ENCODE assay signal across 8 mouse cellular contexts in the genomic region with DNA sequence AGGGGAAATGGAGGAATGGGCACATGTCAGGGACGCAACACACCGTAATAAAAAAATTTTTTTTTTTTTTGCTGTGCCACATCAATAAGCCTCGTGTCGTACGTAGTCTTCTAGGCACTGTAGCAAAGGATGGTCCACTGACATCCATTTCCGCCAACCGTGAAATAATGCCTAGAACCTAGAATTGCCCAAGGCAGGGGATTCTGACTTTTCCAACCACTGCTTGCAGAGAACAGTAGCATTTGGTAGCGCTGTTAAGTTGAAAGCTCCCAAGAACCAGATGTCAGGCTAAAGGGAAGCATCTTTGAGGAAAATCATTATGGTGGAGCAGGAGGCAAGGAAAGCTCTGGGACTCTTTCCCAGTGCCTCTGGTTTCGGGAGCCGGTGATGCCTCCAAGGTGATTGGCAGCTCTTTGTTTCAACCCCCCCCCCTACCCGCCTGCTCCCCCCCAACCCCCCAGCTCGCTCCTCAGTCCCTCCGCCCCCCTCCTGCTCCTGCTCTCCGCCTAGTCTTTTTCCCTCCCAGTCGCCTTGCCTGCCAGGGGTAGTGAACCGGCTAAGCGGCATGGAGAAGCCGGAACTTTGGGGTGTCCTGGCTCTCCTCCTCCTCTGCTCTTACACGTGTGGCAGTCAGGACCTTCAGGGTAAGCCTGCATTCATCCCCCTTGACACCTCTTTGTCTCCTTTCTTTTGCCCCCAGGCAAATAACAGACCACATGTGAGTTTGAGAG. TPM values are rescaled to one million over a fixed set of nuclear protein-coding genes. Genes with fewer than 3 reads are reported as not detected.
DNase-seq lines count a peak whose midpoint lies in the region; ATAC-seq and TF ChIP-seq lines count a peak whose summit lies in the region.

A gene (plus strand): TSS at position 500 of the 731 bp plus-strand sequence.

- peaks cover 9% of the 10 kb centered on the region for H3K4me1 ChIP-seq in lung, adult 2 months (ENCODE audit: control insufficient read depth, insufficient read depth, low read length)
- H3K4me1 ChIP-seq in heart, embryonic 12.5 days (replicated peaks) = peaks cover 37% of the 10 kb centered on the region
- H3K4me1 ChIP-seq in midbrain, embryonic 15.5 days = peaks cover 42% of the 10 kb centered on the region

- peak; percentile 48 for DNase-seq in lung, adult 2 months
- no peak for DNase-seq in lung, postnatal 14 days
- peak; percentile 88 for DNase-seq in brain, embryonic 14.5 days (ENCODE audit: low read depth)
- no peak for DNase-seq in layer of hippocampus, postnatal 36 days
- no peak for DNase-seq in cerebellum, postnatal 4 days (ENCODE audit: low spot score in 2 of 2)
- no peak for DNase-seq in cerebellum, adult 9-11 months

- H3K4me2 ChIP-seq in heart, embryonic 12.5 days = peak within 1 kb of the TSS; percentile 78
- peak within 1 kb of the TSS; percentile 88 for H3K4me2 ChIP-seq in midbrain, embryonic 15.5 days

- H3K36me3 ChIP-seq in heart, embryonic 12.5 days = peaks cover 16% of the 10 kb centered on the region
- H3K36me3 ChIP-seq in midbrain, embryonic 15.5 days (replicated peaks) = peaks cover under 1% of the 10 kb centered on the region; the same call in 1 of the 2 replicates

- H3K27ac ChIP-seq in heart, embryonic 12.5 days (ENCODE audit: poor library complexity, severe bottlenecking) = peak within 1 kb of the TSS; percentile 99
- peak within 1 kb of the TSS; percentile 98 for H3K27ac ChIP-seq in midbrain, embryonic 15.5 days

- H3K9ac ChIP-seq in heart, embryonic 12.5 days = peak within 1 kb of the TSS; percentile 88
- peak within 1 kb of the TSS; percentile 75 for H3K9ac ChIP-seq in midbrain, embryonic 15.5 days

- peak within 1 kb of the TSS; percentile 96 for H3K4me3 ChIP-seq in lung, adult 2 months (replicated peaks; ENCODE audit: extremely low read depth, low read depth, low read length)
- H3K4me3 ChIP-seq in heart, embryonic 12.5 days = peak within 1 kb of the TSS; percentile 66
- peak within 1 kb of the TSS; percentile 75 for H3K4me3 ChIP-seq in midbrain, embryonic 15.5 days

- no peaks in the 10 kb centered on the region for H3K27me3 ChIP-seq in heart, embryonic 12.5 days (replicated peaks)
- H3K27me3 ChIP-seq in midbrain, embryonic 15.5 days (replicated peaks) = no peaks in the 10 kb centered on the region

- TF ChIP-seq POLR2A in lung, adult 2 months (IDR thresholded peaks at IDR 0.05; ENCODE audit: borderline replicate concordance, extremely low read depth, low read depth, low read length) = no peak
- TF ChIP-seq POLR2A in brain, embryonic 14.5 days (IDR thresholded peaks at IDR 0.05; ENCODE audit: borderline replicate concordance, extremely low read depth, insufficient read depth, insufficient read length, poor library complexity, severe bottlenecking) = no peak

- ATAC-seq in heart, embryonic 12.5 days (ENCODE audit: insufficient number of reproducible peaks, low FRiP score) = no peak
- peak; percentile 13; the same call in 1 of the 2 replicates for ATAC-seq in midbrain, embryonic 15.5 days (replicated peaks)

- WGBS in lung, adult 2 months = 3% methylated on average over 19 of the region's 19 CpGs
- WGBS in heart, embryonic 12.5 days = 1% methylated on average over 19 of the region's 19 CpGs
- WGBS in midbrain, embryonic 15.5 days = under 1% methylated on average over 19 of the region's 19 CpGs

- no peak for TF ChIP-seq CTCF in lung, adult 2 months (IDR thresholded peaks at IDR 0.05; ENCODE audit: insufficient read depth, low read length)
- no peak for TF ChIP-seq CTCF in brain, embryonic 14.5 days (IDR thresholded peaks at IDR 0.05; ENCODE audit: borderline replicate concordance, extremely low read depth, insufficient read depth, insufficient read length)

- no peaks in the 10 kb centered on the region for H3K9me3 ChIP-seq in heart, embryonic 12.5 days (replicated peaks)
- no peaks in the 10 kb centered on the region for H3K9me3 ChIP-seq in midbrain, embryonic 15.5 days

RNA-seq across cellular contexts. Expression of the gene that starts here (rescaled TPM):
- 134 and 139 TPM in 2 replicates for polyA plus RNA-seq in lung, adult 2 months (2012; rRNA removed)
- 117 and 168 TPM in 2 replicates for polyA plus RNA-seq in brain, embryonic 14.5 days (2012; rRNA removed)
- 16.2 and 18.7 TPM in 2 replicates for polyA plus RNA-seq in heart, embryonic 12.5 days (2016; fragmentation: Nextera tagmentation; extraction: Ambion mirVana)
- total RNA-seq in layer of hippocampus, postnatal 36 days (2021) = 10 to 100 TPM; 37.7 to 38.1 TPM
- polyA plus RNA-seq in midbrain, embryonic 15.5 days (2015; fragmentation: Nextera tagmentation; extraction: Ambion mirVana) = 58.7 and 58.8 TPM in 2 replicates

Comparison
In these comparisons a context has a peak if more than half of its experiments do, and no peak if none do; other contexts are left out.
1. DNase-seq: peak in lung, adult 2 months (single experiment) and brain, embryonic 14.5 days (single experiment); none in lung, postnatal 14 days (single experiment), layer of hippocampus, postnatal 36 days (0 of 2), cerebellum, postnatal 4 days (0 of 2) and cerebellum, adult 9-11 months (single experiment).
2. Peak in every context shown above with its lines, with median percentiles within 50 percentile points of each other: H3K4me3 ChIP-seq.